Mouse (Mus musculus) midbrain, postnatal 0 days (tissue): Measurements from ENCODE around the gene Klhl8. TPM values are rescaled to one million over a fixed set of nuclear protein-coding genes. Genes with fewer than 3 reads are reported as not detected.
A peak's percentile ranks its signal among the peaks of the same experiment; 100 is the strongest.

ENCODE experiments used
- ATAC-seq: fragments of 200-750 bp; cut with Nextera tagmentation; 2 replicates; pipeline ENCODE4 v1.8.0; 2017; ENCODE audit warnings: moderate number of reproducible peaks, mild to moderate bottlenecking, moderate TSS enrichment, moderate library complexity; ENCODE audit not compliant: low FRiP score
- DNase-seq: peaks from one replicate; pipeline ENCODE4 v3.0.0-alpha.2; 2015; ENCODE audit warnings: low spot score
- H3K27ac ChIP-seq: fragments of 300-500 bp; sonication (generic); 2 replicates; pipeline ENCODE4 v1.5.1; 2014; ENCODE audit warnings: low read depth, mild to moderate bottlenecking, low read length, mixed read lengths
- H3K27me3 ChIP-seq: fragments of 300-500 bp; sonication (generic); 2 replicates; pipeline ENCODE4 v1.6.1; 2014; ENCODE audit warnings: low read length, control low read depth, mixed read lengths; ENCODE audit not compliant: insufficient read depth
- H3K36me3 ChIP-seq: fragments of 300-500 bp; sonication (generic); 2 replicates; pipeline ENCODE4 v1.6.1; 2014; ENCODE audit warnings: low read length, control low read depth, mixed read lengths; ENCODE audit not compliant: insufficient read depth
- H3K4me1 ChIP-seq: fragments of 300-500 bp; sonication (generic); 2 replicates; pipeline ENCODE4 v1.6.1; 2014; ENCODE audit warnings: mild to moderate bottlenecking, control low read depth, antibody characterized with exemption, low read length, mixed read lengths; ENCODE audit not compliant: insufficient read depth
- H3K4me2 ChIP-seq: fragments of 300-500 bp; sonication (generic); 2 replicates; pipeline ENCODE4 v1.6.1; 2014; ENCODE audit warnings: low read depth, mild to moderate bottlenecking, low read length, mixed read lengths; ENCODE audit not compliant: poor library complexity, severe bottlenecking
- H3K4me3 ChIP-seq: fragments of 300-500 bp; sonication (generic); 2 replicates; pipeline ENCODE4 v1.5.1; 2014; ENCODE audit warnings: low read depth, mild to moderate bottlenecking, low read length, moderate library complexity
- H3K9ac ChIP-seq: fragments of 300-500 bp; sonication (generic); replicated peaks from 2 replicates; pipeline ENCODE4 v1.6.1; 2014; ENCODE audit warnings: mild to moderate bottlenecking, low read length, moderate library complexity, mixed read lengths; ENCODE audit not compliant: poor library complexity, severe bottlenecking
- H3K9me3 ChIP-seq: fragments of 300-500 bp; sonication (generic); 2 replicates; pipeline ENCODE4 v1.6.1; 2016; ENCODE audit warnings: low read length, control low read depth
- CTCF ChIP-seq: IDR thresholded peaks from 2 replicates; pipeline ENCODE4 v1.5.1; 2016; ENCODE audit warnings: antibody characterized with exemption, mild to moderate bottlenecking
- WGBS: fragments of 180-500 bp; shearing (Covaris S2); extraction: QIAGEN DNeasy Blood & Tissue Kit; methylation state at CpG from one replicate; pipeline ENCODE4 v1.1.7; 2014; 5-methylcytosine and 5-hydroxymethylcytosine counted together
- polyA plus RNA-seq: library from polyadenylated mRNA; unstranded; fragments of >200 nt; fragmentation: Nextera tagmentation; extraction: Ambion mirVana; gene quantifications from 2 replicates; pipeline ENCODE4 v1.2.1, GENCODE M21; 2015
- total RNA-seq: library from RNA; depleted of rRNA; stranded (reverse); fragments of >200 nt; gene quantifications from 2 replicates; pipeline ENCODE4 v1.2.3, GENCODE M21; 2014

The Klhl8 gene
- total and polyA plus RNA-seq, 2 experiments from 2014 or later = 39.5 to 44.6 TPM

GRCm38 (mm10) chr5:103822949-103823348 is 88.1 kb downstream of the Klhl8 start:
- Histone ChIP-seq H3K27me3 (no peaks in the 10 kb centered on the region), H3K36me3 (no peaks in the 10 kb centered on the region), H3K4me2 (no peak overlapping the region), H3K4me1 (no peaks in the 10 kb centered on the region), H3K27ac (no peak overlapping the region), H3K9ac (no peak overlapping the region), H3K4me3 (no peak overlapping the region), H3K9me3 (no peaks in the 10 kb centered on the region)
- no peak for TF ChIP-seq CTCF
- WGBS = 94% methylated on average over 5 of the region's 5 CpGs
- ATAC-seq = no peak
- DNase-seq = no peak

GRCm38 (mm10) chr5:103821500-103822298 is 89.4 kb downstream of the Klhl8 start:
- no peaks in the 10 kb centered on the region for H3K9me3 ChIP-seq

GRCm38 (mm10) chr5:103821062-103821461 is 90.0 kb downstream of the Klhl8 start:
- 85% methylated on average over 9 of the region's 9 CpGs for WGBS
- Histone ChIP-seq H3K9me3 (no peaks in the 10 kb centered on the region), H3K27ac (no peak overlapping the region), H3K36me3 (no peaks in the 10 kb centered on the region), H3K27me3 (no peaks in the 10 kb centered on the region), H3K4me1 (no peaks in the 10 kb centered on the region), H3K4me3 (no peak overlapping the region), H3K4me2 (no peak overlapping the region), H3K9ac (no peak overlapping the region)
- TF ChIP-seq CTCF = no peak
- DNase-seq (no peak), ATAC-seq (no peak)

More at GRCm38 (mm10) chr5:103821500-103822298, 89.4 kb downstream of the Klhl8 start:
- TF ChIP-seq CTCF = no peak
- no peak overlapping the region for H3K4me2 ChIP-seq
- no peaks in the 10 kb centered on the region for H3K27me3 ChIP-seq
- H3K4me1 ChIP-seq = no peaks in the 10 kb centered on the region
- H3K27ac ChIP-seq = no peak overlapping the region
- no peaks in the 10 kb centered on the region for H3K36me3 ChIP-seq
- WGBS = 84% methylated on average over 13 of the region's 13 CpGs
- ATAC-seq = no peak
- H3K9ac ChIP-seq = no peak overlapping the region
- DNase-seq = no peak
- no peak overlapping the region for H3K4me3 ChIP-seq

GRCm38 (mm10) chr5:103819674-103820073 is 91.4 kb downstream of the Klhl8 start:
- Histone ChIP-seq H3K27me3 (no peaks in the 10 kb centered on the region), H3K4me2 (no peak overlapping the region), H3K9ac (no peak overlapping the region), H3K4me3 (no peak overlapping the region), H3K27ac (no peak overlapping the region), H3K9me3 (no peaks in the 10 kb centered on the region), H3K36me3 (no peaks in the 10 kb centered on the region), H3K4me1 (no peaks in the 10 kb centered on the region)
- no peak for TF ChIP-seq CTCF
- DNase-seq (no peak), ATAC-seq (no peak)
- 91% methylated on average over 1 of the region's 1 CpGs for WGBS

- Histone ChIP-seq H3K27ac (no peak overlapping the region), H3K36me3 (no peaks in the 10 kb centered on the region), H3K27me3 (no peaks in the 10 kb centered on the region), H3K4me1 (no peaks in the 10 kb centered on the region), H3K4me3 (no peak overlapping the region), H3K4me2 (no peak overlapping the region), H3K9me3 (no peaks in the 10 kb centered on the region), H3K9ac (no peak overlapping the region)
- 80% methylated on average over 9 of the region's 9 CpGs for WGBS
- ATAC-seq (no peak), DNase-seq (no peak)
- TF ChIP-seq CTCF = peak; percentile 31
These were observed 92.5 kb downstream of the Klhl8 start for GRCm38 (mm10) chr5:103818602-103819001.

- no peaks in the 10 kb centered on the region for H3K36me3 ChIP-seq
- H3K27ac ChIP-seq = no peak overlapping the region
- no peak overlapping the region for H3K9ac ChIP-seq
- H3K4me1 ChIP-seq = no peaks in the 10 kb centered on the region
- peak; percentile 96 for TF ChIP-seq CTCF
- H3K4me3 ChIP-seq = no peak overlapping the region
- 16% methylated on average over 1 of the region's 1 CpGs for WGBS
- H3K27me3 ChIP-seq = no peaks in the 10 kb centered on the region
- DNase-seq (peak; percentile 78), ATAC-seq (0 out of 2 replicates have a peak, but pooled peaks have one; percentile 27)
- H3K4me2 ChIP-seq = no peak overlapping the region
- H3K9me3 ChIP-seq = no peaks in the 10 kb centered on the region
These were observed 93.3 kb downstream of the Klhl8 start for GRCm38 (mm10) chr5:103817754-103818153.
